ENCODE assay signal across 29 mouse cellular contexts in the genomic region with DNA sequence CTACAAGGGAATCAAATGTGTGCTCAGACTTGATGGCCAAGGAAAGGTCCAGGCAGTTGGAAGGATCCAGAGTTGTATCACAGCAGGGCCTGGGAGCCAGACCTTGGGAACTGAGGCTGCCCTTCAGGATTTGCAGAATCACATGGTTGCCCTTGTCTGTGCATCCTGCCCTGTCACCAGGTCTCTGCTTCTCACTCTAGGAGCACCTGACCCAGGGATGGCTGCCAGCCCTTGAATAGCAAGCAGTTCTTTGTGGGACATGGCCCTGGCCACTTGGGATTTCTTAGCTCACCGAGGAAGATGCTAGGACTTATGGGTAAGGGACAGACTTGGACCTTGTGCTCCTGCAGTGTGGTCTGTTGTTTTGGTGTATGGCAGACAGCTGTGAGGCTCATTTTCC. TPM values are rescaled to one million over a fixed set of nuclear protein-coding genes. Genes with fewer than 3 reads are reported as not detected.
DNase-seq lines count a peak whose midpoint lies in the region; ATAC-seq and TF ChIP-seq lines count a peak whose summit lies in the region.
"Had no signal": no experiment of that assay in that cellular context is flagged by ENCODE, and none has a peak within 500 bp of the region (broad histone marks: within the 10 kb centered on the region; RNA-seq: fewer than 3 reads in every experiment).

No protein-coding gene starts in this region.

- intact Hi-C loops in heart, postnatal 10 days (cut with DNase I), result no loop called here
- intact Hi-C loops in heart, postnatal 36 days (cut with DNase I), result no loop called here

- DNase-seq in heart, adult 11 months, result peak; percentile 92
- no peak for DNase-seq in heart, postnatal 10 days
- DNase-seq in heart, postnatal 36 days, result no peak
- peak; percentile 52 for DNase-seq in kidney, adult 2 months
- no peak for DNase-seq in cerebellum, adult 11 months
- DNase-seq: adrenal gland, postnatal 36 days; cerebellum, adult 2 months; cerebellum, postnatal 14 days; gastrocnemius, postnatal 25 days; layer of hippocampus, adult 9-11 months; liver, embryonic 13.5 days; right cerebral cortex, adult 18-20 months; spleen, adult 18-20 months; thymus, postnatal 14 days had no signal

- ATAC-seq in heart, embryonic 14.5 days (ENCODE audit: insufficient number of reproducible peaks, insufficient read depth, low FRiP score, low read depth), result no peak
- no peak for ATAC-seq in kidney, embryonic 16.5 days (ENCODE audit: low FRiP score, low TSS enrichment)
- ATAC-seq: CD4-positive, CD25-positive, alpha-beta regulatory T cell, adult 4 months; intestine, embryonic 16.5 days; lung, postnatal 0 days had no signal

- peak overlapping the region; percentile 3 to 56 for H3K27ac ChIP-seq in heart, embryonic 14.5 days (replicated peaks in 1 of 2; ENCODE audit: control insufficient read depth in 1 of 2, insufficient read depth in 1 of 2, low read depth in 2 of 2, low read length in 2 of 2)
- peak overlapping the region; percentile 64; the same call in 1 of the 2 replicates for H3K27ac ChIP-seq in kidney, adult 2 months (ENCODE audit: insufficient read depth, low read depth, low read length)
- H3K27ac ChIP-seq in kidney, embryonic 16.5 days (ENCODE audit: low read length), result no peak overlapping the region
- H3K27ac ChIP-seq: forebrain, embryonic 12.5 days; heart, adult 2 months; hindbrain, embryonic 13.5 days; limb, embryonic 10.5 days; limb, embryonic 15.5 days; liver, embryonic 13.5 days; midbrain, embryonic 12.5 days; neural tube, embryonic 12.5 days had no signal

- H3K9me3 ChIP-seq in heart, embryonic 14.5 days (ENCODE audit: control insufficient read depth, low read length), result no peaks in the 10 kb centered on the region
- no peaks in the 10 kb centered on the region for H3K9me3 ChIP-seq in kidney, embryonic 16.5 days (ENCODE audit: low read length)
- H3K9me3 ChIP-seq: forebrain, embryonic 12.5 days; hindbrain, embryonic 13.5 days; limb, embryonic 10.5 days; limb, embryonic 15.5 days; liver, embryonic 13.5 days; megakaryocyte, embryonic 14.5 days; midbrain, embryonic 12.5 days; neural tube, embryonic 12.5 days had no signal

- H3K4me3 ChIP-seq in heart, embryonic 14.5 days (ENCODE audit: control insufficient read depth in 1 of 2, insufficient read depth in 1 of 2, low read depth in 1 of 2, low read length in 2 of 2), result no peak overlapping the region
- H3K4me3 ChIP-seq in kidney, adult 2 months (ENCODE audit: insufficient read depth, low read depth, low read length), result no peak overlapping the region
- no peak overlapping the region for H3K4me3 ChIP-seq in kidney, embryonic 16.5 days (ENCODE audit: low read length)
- H3K4me3 ChIP-seq: erythroblast, embryonic 14.5 days; forebrain, embryonic 12.5 days; heart, adult 2 months; hindbrain, embryonic 13.5 days; limb, embryonic 10.5 days; limb, embryonic 15.5 days; liver, embryonic 13.5 days; megakaryocyte, embryonic 14.5 days; midbrain, embryonic 12.5 days; myocyte; neural tube, embryonic 12.5 days had no signal

- H3K36me3 ChIP-seq in heart, embryonic 14.5 days (ENCODE audit: control insufficient read depth, insufficient read depth, low read length), result peaks cover 6% of the 10 kb centered on the region; the same call in 1 of the 2 replicates
- no peaks in the 10 kb centered on the region for H3K36me3 ChIP-seq in kidney, adult 2 months (ENCODE audit: control insufficient read depth, insufficient read depth, low read length)
- no peaks in the 10 kb centered on the region for H3K36me3 ChIP-seq in kidney, embryonic 16.5 days (ENCODE audit: insufficient read depth, low read length)
- H3K36me3 ChIP-seq: forebrain, embryonic 12.5 days; hindbrain, embryonic 13.5 days; limb, embryonic 15.5 days; liver, embryonic 13.5 days; midbrain, embryonic 12.5 days had no signal

- peaks cover 52 to 66% of the 10 kb centered on the region in 2 experiments for H3K4me1 ChIP-seq in heart, embryonic 14.5 days (ENCODE audit: control insufficient read depth in 2 of 2, insufficient read depth in 2 of 2, low read length in 2 of 2)
- H3K4me1 ChIP-seq in kidney, adult 2 months (ENCODE audit: control insufficient read depth, insufficient read depth, low read length), result peaks cover 30% of the 10 kb centered on the region
- H3K4me1 ChIP-seq in kidney, embryonic 16.5 days (ENCODE audit: insufficient read depth, low read length), result peaks cover 63% of the 10 kb centered on the region

- no peak for TF ChIP-seq CTCF in kidney, adult 2 months (conservative IDR thresholded peaks at IDR 0.05; ENCODE audit: insufficient read depth, insufficient read length, low read depth, low read length)

- no peak overlapping the region for H3K9ac ChIP-seq in heart, embryonic 14.5 days (ENCODE audit: low read length)
- no peak overlapping the region for H3K9ac ChIP-seq in kidney, embryonic 16.5 days (replicated peaks; ENCODE audit: low read length)
- H3K9ac ChIP-seq: forebrain, embryonic 12.5 days; hindbrain, embryonic 13.5 days; limb, embryonic 15.5 days; liver, embryonic 13.5 days; midbrain, embryonic 12.5 days; neural tube, embryonic 12.5 days had no signal

- H3K4me2 ChIP-seq in heart, embryonic 14.5 days (ENCODE audit: low read length), result no peak overlapping the region
- H3K4me2 ChIP-seq in kidney, embryonic 16.5 days (replicated peaks; ENCODE audit: low read depth, low read length), result no peak overlapping the region
- H3K4me2 ChIP-seq: forebrain, embryonic 12.5 days; hindbrain, embryonic 13.5 days; limb, embryonic 15.5 days; liver, embryonic 13.5 days; midbrain, embryonic 12.5 days; neural tube, embryonic 12.5 days had no signal

- TF ChIP-seq POLR2A in kidney, adult 2 months (IDR thresholded peaks at IDR 0.05; ENCODE audit: low read depth, low read length), result no peak

- H3K27me3 ChIP-seq in heart, embryonic 14.5 days (ENCODE audit: control insufficient read depth, insufficient read depth, low read length), result no peaks in the 10 kb centered on the region
- no peaks in the 10 kb centered on the region for H3K27me3 ChIP-seq in kidney, adult 2 months (replicated peaks; ENCODE audit: control insufficient read depth, insufficient read depth, low read length)
- H3K27me3 ChIP-seq in kidney, embryonic 16.5 days (ENCODE audit: insufficient read depth, low read length), result no peaks in the 10 kb centered on the region
- H3K27me3 ChIP-seq: forebrain, embryonic 12.5 days; hindbrain, embryonic 13.5 days; limb, embryonic 15.5 days; liver, embryonic 13.5 days; midbrain, embryonic 12.5 days; neural tube, embryonic 12.5 days had no signal

- 41% methylated on average over 1 of the region's 1 CpGs for WGBS in heart, embryonic 14.5 days
- WGBS in kidney, adult 2 months, result 32% methylated on average over 1 of the region's 1 CpGs
- 80% methylated on average over 1 of the region's 1 CpGs for WGBS in kidney, embryonic 16.5 days

RNA-seq across cellular contexts. Expression of a gene that starts 42.3 kb away (rescaled TPM):
- total RNA-seq in heart, postnatal 10 days (2021), result 10 to 100 TPM; 26.2 to 28.6 TPM
- 17.2 and 19.2 TPM in 2 replicates for polyA plus RNA-seq in heart, embryonic 14.5 days (2014; fragmentation: Nextera tagmentation; extraction: Ambion mirVana)
- 10 to 100 TPM; 11.3 to 11.8 TPM for total RNA-seq in heart, postnatal 36 days (2021)
- polyA plus RNA-seq in kidney, adult 2 months (2012; rRNA removed), result 14.8 and 18.1 TPM in 2 replicates
- 29.1 and 29.8 TPM in 2 replicates for polyA plus RNA-seq in kidney, embryonic 16.5 days (2015; fragmentation: Nextera tagmentation; extraction: Ambion mirVana)
- polyA plus RNA-seq: erythroblast, embryonic 14.5 days had no signal

Comparison
In these comparisons a context has a peak if more than half of its experiments do, and no peak if none do; other contexts are left out.
1. DNase-seq: peak in heart, adult 11 months (single experiment) and kidney, adult 2 months (single experiment); none in heart, postnatal 10 days (0 of 2), heart, postnatal 36 days (0 of 2) and cerebellum, adult 11 months (single experiment).